Mouse (Mus musculus) right cerebral cortex, postnatal 36 days (tissue): ENCODE measurements around the gene Ddah1.
A peak's percentile ranks its signal among the peaks of the same experiment; 100 is the strongest.

Experiments
- DNase-seq, 2 experiments: peaks; one replicate each; pipeline ENCODE4 v3.0.0; 2022; ENCODE audit warnings: low spot score in 2 of 2, mixed read lengths in 1 of 2

The Ddah1 gene

GRCm38 (mm10) chr3:145817276-145817675 lies 58.8 kb downstream of the Ddah1 start:
- DNase-seq: no peak

- DNase-seq: no peak
Observed at GRCm38 (mm10) chr3:145820439-145820838, 62.0 kb downstream of the Ddah1 start.

GRCm38 (mm10) chr3:145820938-145821337 lies 62.5 kb downstream of the Ddah1 start:
- no peak for DNase-seq

- no peak for DNase-seq
Observed at GRCm38 (mm10) chr3:145822201-145822600, 63.7 kb downstream of the Ddah1 start.

- DNase-seq: no peak
Observed at GRCm38 (mm10) chr3:145823661-145824060, 65.2 kb downstream of the Ddah1 start.

GRCm38 (mm10) chr3:145825416-145826055 lies 67.1 kb downstream of the Ddah1 start:
- no peak for DNase-seq

- DNase-seq: no peak
Observed at GRCm38 (mm10) chr3:145827191-145828045, 68.9 kb downstream of the Ddah1 start.

- no peak for DNase-seq
Observed at GRCm38 (mm10) chr3:145828906-145829305, 70.4 kb downstream of the Ddah1 start.

- DNase-seq: peak; percentile 49 to 66
Observed at GRCm38 (mm10) chr3:145833948-145834538, 75.6 kb downstream of the Ddah1 start.

GRCm38 (mm10) chr3:145838281-145838680 lies 79.8 kb downstream of the Ddah1 start:
- DNase-seq: no peak

GRCm38 (mm10) chr3:145841961-145842710 lies 83.7 kb downstream of the Ddah1 start:
- no peak for DNase-seq

- DNase-seq: no peak
Observed at GRCm38 (mm10) chr3:145843836-145844235, 85.4 kb downstream of the Ddah1 start.

GRCm38 (mm10) chr3:145844891-145845290 lies 86.4 kb downstream of the Ddah1 start:
- no peak for DNase-seq

GRCm38 (mm10) chr3:145846255-145846654 lies 87.8 kb downstream of the Ddah1 start:
- DNase-seq: no peak

GRCm38 (mm10) chr3:145852041-145852440 lies 93.6 kb downstream of the Ddah1 start:
- no peak for DNase-seq

- DNase-seq: no peak
Observed at GRCm38 (mm10) chr3:145852800-145853199, 94.3 kb downstream of the Ddah1 start.

GRCm38 (mm10) chr3:145853713-145854112 lies 95.2 kb downstream of the Ddah1 start:
- DNase-seq: no peak

- no peak for DNase-seq
Observed at GRCm38 (mm10) chr3:145854427-145854826, 96.0 kb downstream of the Ddah1 start.

- DNase-seq: no peak
Observed at GRCm38 (mm10) chr3:145855299-145855698, 96.8 kb downstream of the Ddah1 start.

- DNase-seq: no peak
Observed at GRCm38 (mm10) chr3:145858388-145858787, 99.9 kb downstream of the Ddah1 start.

GRCm38 (mm10) chr3:145862521-145862920 lies 104.0 kb downstream of the Ddah1 start:
- DNase-seq: no peak
